Mouse (Mus musculus): ENCODE measurements around the gene Alyref. TPM values are rescaled to one million over a fixed set of nuclear protein-coding genes. Genes with fewer than 3 reads are reported as not detected.

Alyref gene
- polyA plus RNA-seq, 1 experiment from 2014 or later: 539 TPM

GRCm38 (mm10) chr11:120575046-120575445 lies 23.1 kb downstream of the Alyref start:
- 89% methylated on average over 2 of the region's 2 CpGs for WGBS
- Histone ChIP-seq H3K4me1 (peaks cover 33% of the 10 kb centered on the region), H3K9ac (no peak overlapping the region), H3K36me3 (peaks cover 41% of the 10 kb centered on the region), H3K27me3 (no peaks in the 10 kb centered on the region), H3K4me3 (no peak overlapping the region), H3K27ac (no peak overlapping the region), H3K4me2 (replicated peaks) (peak overlapping the region; percentile 86; the same call in 1 of the 2 replicates), H3K9me3 (replicated peaks) (no peaks in the 10 kb centered on the region)
- ATAC-seq (ENCODE audit: low FRiP score): no peak

GRCm38 (mm10) chr11:120574278-120574600 lies 23.9 kb downstream of the Alyref start:
- peak overlapping the region; percentile 69 for H3K4me3 ChIP-seq
- H3K4me1 ChIP-seq: peaks cover 25% of the 10 kb centered on the region
- H3K9ac ChIP-seq: peak overlapping the region; percentile 85
- H3K9me3 ChIP-seq (replicated peaks): no peaks in the 10 kb centered on the region
- no peaks in the 10 kb centered on the region for H3K27me3 ChIP-seq
- no peak for ATAC-seq (ENCODE audit: low FRiP score)
- WGBS: 53% methylated on average over 5 of the region's 5 CpGs
- H3K27ac ChIP-seq: no peak overlapping the region
- H3K36me3 ChIP-seq: peaks cover 42% of the 10 kb centered on the region
- H3K4me2 ChIP-seq (replicated peaks): peak overlapping the region; percentile 86

GRCm38 (mm10) chr11:120573585-120574277 lies 24.4 kb downstream of the Alyref start:
- no peaks in the 10 kb centered on the region for H3K9me3 ChIP-seq (replicated peaks)
- peaks cover 21% of the 10 kb centered on the region for H3K4me1 ChIP-seq
- under 1% methylated on average over 23 of the region's 23 CpGs for whole genome bisulfite sequencing
- peak overlapping the region; percentile 95 for H3K27ac ChIP-seq
- ATAC-seq (ENCODE audit: low FRiP score): no peak; the same call in 1 of the 2 replicates
- H3K4me3 ChIP-seq: peak overlapping the region; percentile 69
- H3K4me2 ChIP-seq (replicated peaks): peak overlapping the region; percentile 86
- peak overlapping the region; percentile 85 for H3K9ac ChIP-seq
- peaks cover 38% of the 10 kb centered on the region for H3K36me3 ChIP-seq
- no peaks in the 10 kb centered on the region for H3K27me3 ChIP-seq

DNA sequence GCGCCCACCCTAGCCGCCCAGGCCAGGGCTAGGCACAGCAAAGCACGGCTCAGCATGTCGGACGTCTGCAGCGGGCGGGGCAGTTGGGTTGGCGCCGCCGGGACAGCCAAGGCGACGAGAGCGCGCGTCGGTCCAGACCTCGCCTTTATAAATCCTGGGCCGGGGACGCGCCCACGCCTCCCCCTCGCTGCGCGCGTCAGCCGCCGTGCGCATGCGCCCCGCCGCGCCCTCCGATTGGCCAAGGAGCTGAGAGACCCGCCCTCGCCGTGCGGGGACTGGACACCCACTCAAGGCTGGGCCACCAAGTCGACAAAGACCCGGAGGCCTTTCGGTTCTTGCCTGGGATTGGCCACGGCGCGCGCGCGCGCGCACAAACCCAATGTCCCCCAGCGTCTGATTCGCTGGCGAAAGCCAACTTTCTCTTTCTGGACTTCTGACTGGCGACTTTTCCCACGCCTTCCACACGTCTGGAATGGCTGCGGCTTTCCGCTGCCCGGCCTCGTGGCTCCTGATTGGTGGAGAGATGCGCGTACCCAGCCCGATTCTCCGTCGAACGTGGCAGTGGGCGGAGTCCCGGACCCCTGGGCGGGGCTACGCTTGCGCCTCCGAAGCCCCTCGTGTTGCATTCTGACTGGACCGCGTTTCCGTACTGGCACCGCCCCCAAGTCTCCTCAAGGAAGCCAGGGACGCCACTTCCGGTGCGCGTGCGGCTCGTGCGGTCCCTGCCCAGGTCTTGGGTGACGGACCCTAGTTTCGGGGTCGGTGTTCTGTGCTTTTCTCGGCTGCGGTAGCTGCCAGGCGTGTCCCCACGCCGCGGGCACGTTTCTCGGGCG lies 25.2 kb downstream of the Alyref start, which contains the start of gene P4hb:
Gene P4hb (minus strand): TSS at position 502 of the 833 bp plus-strand sequence.
- Histone ChIP-seq H3K9ac (peak within 1 kb of the TSS; percentile 87), H3K4me3 (peak within 1 kb of the TSS; percentile 69), H3K36me3 (peaks cover 38% of the 10 kb centered on the region), H3K9me3 (replicated peaks) (no peaks in the 10 kb centered on the region), H3K27ac (peak within 1 kb of the TSS; percentile 95), H3K4me2 (replicated peaks) (peak within 1 kb of the TSS; percentile 86), H3K27me3 (no peaks in the 10 kb centered on the region), H3K4me1 (peaks cover 20% of the 10 kb centered on the region)
- WGBS: under 1% methylated on average over 92 of the region's 94 CpGs
- ATAC-seq (ENCODE audit: low FRiP score): peak; percentile 98

- peak; percentile 37 for ATAC-seq (ENCODE audit: low FRiP score)
- WGBS: 0% methylated on average over 20 of the region's 24 CpGs
- Histone ChIP-seq H3K27me3 (no peaks in the 10 kb centered on the region), H3K27ac (peak overlapping the region; percentile 95), H3K9me3 (replicated peaks) (no peaks in the 10 kb centered on the region), H3K4me1 (peaks cover 20% of the 10 kb centered on the region), H3K9ac (peak overlapping the region; percentile 87), H3K4me2 (replicated peaks) (peak overlapping the region; percentile 86), H3K36me3 (peaks cover 38% of the 10 kb centered on the region), H3K4me3 (peak overlapping the region; percentile 69)
Observed at GRCm38 (mm10) chr11:120572417-120572751, 25.8 kb downstream of the Alyref start.

GRCm38 (mm10) chr11:120571754-120572416 lies 26.3 kb downstream of the Alyref start:
- peak overlapping the region; percentile 87 for H3K9ac ChIP-seq
- ATAC-seq (ENCODE audit: low FRiP score): no peak

DNA sequence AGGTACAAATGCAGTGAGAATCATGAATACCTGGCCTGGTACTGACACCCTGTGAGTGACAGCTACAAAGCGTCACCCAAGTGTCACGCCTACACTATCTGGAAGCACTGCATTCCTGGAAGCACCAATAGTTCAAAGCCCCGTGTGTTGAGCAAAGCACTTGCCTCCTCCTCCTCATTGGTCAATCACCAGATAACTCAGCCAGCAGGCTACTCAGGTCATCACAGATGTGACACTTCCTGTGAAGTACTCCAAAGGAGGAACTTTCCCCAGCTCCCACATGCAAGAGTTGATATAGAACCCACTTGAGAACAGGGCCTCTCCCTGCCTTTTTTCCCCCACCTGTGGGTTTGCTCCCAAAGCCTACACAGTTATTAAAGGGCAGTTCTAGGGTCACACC lies 27.0 kb downstream of the Alyref start:
- Histone ChIP-seq H3K27me3 (no peaks in the 10 kb centered on the region), H3K4me2 (replicated peaks) (peak overlapping the region; percentile 86), H3K9ac (peak overlapping the region; percentile 87; the same call in 1 of the 2 replicates), H3K27ac (no peak overlapping the region), H3K4me1 (peaks cover 22% of the 10 kb centered on the region), H3K4me3 (peak overlapping the region; percentile 69; the same call in 1 of the 2 replicates), H3K9me3 (replicated peaks) (no peaks in the 10 kb centered on the region), H3K36me3 (peaks cover 46% of the 10 kb centered on the region)
- WGBS: 89% methylated on average over 3 of the region's 3 CpGs
- no peak for ATAC-seq (ENCODE audit: low FRiP score)

More at GRCm38 (mm10) chr11:120571754-120572416, 26.3 kb downstream of the Alyref start:
- 15% methylated on average over 11 of the region's 11 CpGs for WGBS
- H3K4me1 ChIP-seq: peaks cover 22% of the 10 kb centered on the region
- H3K36me3 ChIP-seq: peaks cover 38% of the 10 kb centered on the region
- H3K27ac ChIP-seq: peak overlapping the region; percentile 95
- H3K27me3 ChIP-seq: no peaks in the 10 kb centered on the region
- no peaks in the 10 kb centered on the region for H3K9me3 ChIP-seq (replicated peaks)
- peak overlapping the region; percentile 86 for H3K4me2 ChIP-seq (replicated peaks)
- peak overlapping the region; percentile 69 for H3K4me3 ChIP-seq

DNA sequence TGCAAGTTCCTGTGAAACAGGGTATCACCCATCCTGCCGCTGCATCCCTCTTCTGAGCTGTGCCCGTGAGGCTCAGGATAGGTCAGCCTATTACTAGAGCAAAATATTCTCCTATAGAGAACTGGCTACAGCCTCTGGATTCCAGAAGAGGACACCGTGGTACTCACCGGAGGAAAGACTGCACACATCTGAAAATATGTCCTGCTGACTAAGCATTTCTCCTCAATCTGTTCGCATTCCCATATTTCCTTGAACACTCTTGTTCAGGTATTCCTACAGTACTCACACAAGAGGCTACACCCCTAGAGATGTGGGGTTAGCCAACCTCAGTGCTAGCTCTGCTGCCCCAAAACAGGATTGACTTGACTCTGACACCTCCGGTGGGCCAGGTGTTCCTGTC lies 29.8 kb downstream of the Alyref start:
- Histone ChIP-seq H3K4me2 (replicated peaks) (no peak overlapping the region), H3K9me3 (replicated peaks) (no peaks in the 10 kb centered on the region), H3K27ac (no peak overlapping the region), H3K36me3 (peaks cover 74% of the 10 kb centered on the region), H3K27me3 (no peaks in the 10 kb centered on the region), H3K4me1 (peaks cover 13% of the 10 kb centered on the region), H3K9ac (no peak overlapping the region), H3K4me3 (no peak overlapping the region)
- no peak for ATAC-seq (ENCODE audit: low FRiP score)
- WGBS: 97% methylated on average over 6 of the region's 6 CpGs

DNA sequence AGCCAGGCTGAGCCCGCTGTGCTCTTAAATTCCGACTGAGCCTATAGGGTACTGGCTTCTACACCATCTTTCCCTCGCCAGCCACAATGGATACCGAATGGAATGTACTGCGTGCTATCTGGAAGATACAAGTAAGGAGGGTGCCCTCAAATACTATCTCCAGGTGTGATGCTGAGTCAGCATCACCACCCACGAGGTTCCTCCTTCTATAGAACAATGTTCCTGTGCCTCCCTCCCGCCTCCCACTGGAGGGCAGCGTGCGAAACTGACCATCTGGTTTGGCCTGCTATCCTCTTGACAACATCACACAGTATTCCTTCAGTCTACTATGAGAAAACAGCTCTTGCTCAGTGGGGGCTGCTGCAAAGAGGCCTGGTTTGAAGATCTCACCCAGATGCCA lies 33.1 kb downstream of the Alyref start:
- peaks cover 93% of the 10 kb centered on the region for H3K36me3 ChIP-seq
- H3K27me3 ChIP-seq: no peaks in the 10 kb centered on the region
- H3K9me3 ChIP-seq (replicated peaks): no peaks in the 10 kb centered on the region
- H3K4me1 ChIP-seq: peaks cover 3% of the 10 kb centered on the region
- no peak overlapping the region for H3K27ac ChIP-seq
- H3K9ac ChIP-seq: no peak overlapping the region
- ATAC-seq (ENCODE audit: low FRiP score): no peak
- H3K4me3 ChIP-seq: no peak overlapping the region
- 84% methylated on average over 9 of the region's 9 CpGs for WGBS
- H3K4me2 ChIP-seq (replicated peaks): no peak overlapping the region

DNA sequence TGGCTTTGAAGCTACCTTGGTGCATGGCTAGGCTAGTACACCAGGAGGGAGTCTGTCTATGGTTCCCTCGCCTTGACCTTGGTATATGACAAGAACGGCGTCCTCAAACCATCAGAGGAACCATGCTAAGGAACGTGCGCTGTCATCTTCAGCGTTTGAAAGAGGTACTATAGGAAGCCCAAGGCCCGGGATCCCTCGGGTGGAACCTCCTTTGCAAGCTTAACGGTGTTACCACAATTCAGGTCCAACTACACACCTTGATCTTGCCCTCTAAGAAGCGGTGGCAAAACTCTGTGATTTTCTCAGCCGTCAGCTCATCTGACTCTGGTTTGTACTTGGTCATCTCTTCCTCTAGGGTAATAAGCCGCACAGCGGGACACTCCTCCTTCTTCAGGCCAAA lies 35.2 kb downstream of the Alyref start:
- H3K36me3 ChIP-seq: peaks cover 93% of the 10 kb centered on the region

GRCm38 (mm10) chr11:120560952-120561728 lies 37.0 kb downstream of the Alyref start:
- peaks cover 74% of the 10 kb centered on the region for H3K36me3 ChIP-seq
- no peaks in the 10 kb centered on the region; the same call in 1 of the 2 replicates for H3K9me3 ChIP-seq (replicated peaks)
- no peaks in the 10 kb centered on the region for H3K27me3 ChIP-seq
- 93% methylated on average over 13 of the region's 13 CpGs for WGBS
- no peak overlapping the region for H3K4me2 ChIP-seq (replicated peaks)
- no peak overlapping the region for H3K4me3 ChIP-seq
- no peak for ATAC-seq (ENCODE audit: low FRiP score)
- H3K27ac ChIP-seq: no peak overlapping the region
- H3K9ac ChIP-seq: no peak overlapping the region
- H3K4me1 ChIP-seq: no peaks in the 10 kb centered on the region

More for the DNA sequence above, 35.2 kb downstream of the Alyref start:
- no peak overlapping the region for H3K9ac ChIP-seq
- no peak overlapping the region for H3K4me2 ChIP-seq (replicated peaks)
- peaks cover 3% of the 10 kb centered on the region; the same call in 1 of the 2 replicates for H3K4me1 ChIP-seq
- H3K4me3 ChIP-seq: no peak overlapping the region
- H3K27ac ChIP-seq: no peak overlapping the region
- ATAC-seq (ENCODE audit: low FRiP score): no peak
- no peaks in the 10 kb centered on the region for H3K27me3 ChIP-seq
- no peaks in the 10 kb centered on the region for H3K9me3 ChIP-seq (replicated peaks)
- 98% methylated on average over 13 of the region's 13 CpGs for WGBS

Data from hindbrain, embryonic 12.5 days (tissue).